In the genomic region with DNA sequence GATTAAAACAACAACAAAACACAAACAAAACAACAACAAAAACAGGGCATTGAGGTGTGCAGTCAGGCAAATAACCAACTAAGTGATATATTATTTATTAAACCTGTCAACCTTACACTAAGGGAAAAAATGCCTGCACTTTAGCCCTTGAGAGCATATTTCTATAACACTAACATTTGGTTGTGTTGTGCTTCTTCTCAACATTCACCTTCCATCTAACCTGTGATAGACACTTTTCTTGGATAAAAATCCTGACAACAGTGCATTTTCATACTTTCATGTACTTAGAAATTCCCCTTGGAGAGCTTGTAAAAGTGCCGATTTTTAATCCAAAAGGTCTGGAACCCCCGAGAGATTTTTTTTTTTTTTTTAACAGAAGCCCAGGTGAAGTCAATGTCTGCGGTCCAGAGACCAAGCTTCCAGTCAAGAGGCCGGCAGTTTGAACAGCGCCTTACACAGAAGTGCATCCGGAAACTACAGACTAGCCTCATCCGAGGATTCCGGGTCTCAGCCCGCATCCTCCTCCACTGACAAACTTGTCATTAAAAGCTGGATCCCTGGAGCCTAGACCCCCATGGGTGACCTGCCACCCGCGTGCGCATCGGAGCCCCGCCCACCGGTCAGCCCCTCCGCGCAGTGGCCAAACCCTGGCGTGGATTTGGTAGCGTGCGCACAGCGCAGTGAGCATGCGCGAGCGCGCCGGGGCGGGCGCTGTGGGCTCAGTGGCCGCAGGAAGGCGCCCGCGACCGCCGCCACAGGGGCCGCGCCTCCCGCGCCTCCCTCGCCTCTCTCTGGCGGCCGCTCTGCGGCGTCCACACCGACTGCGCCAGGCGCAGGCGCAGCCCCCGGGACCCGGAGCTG, we compare ENCODE assay signal across 8 mouse cellular contexts. TPM values are rescaled to one million over a fixed set of nuclear protein-coding genes. Genes with fewer than 3 reads are reported as not detected.
A peak's percentile ranks its signal among the peaks of the same experiment; 100 is the strongest.
DNase-seq lines count a peak whose midpoint lies in the region; ATAC-seq and TF ChIP-seq lines count a peak whose summit lies in the region.

A gene (plus strand): TSS at position 643 of the 861 bp plus-strand sequence.

- peak; percentile 81 for ATAC-seq in erythroblast, adult 5-6 weeks (replicated peaks; ENCODE audit: low FRiP score, poor library complexity, severe bottlenecking)
- ATAC-seq in kidney, embryonic 14.5 days (ENCODE audit: low FRiP score, low TSS enrichment) = peak; percentile 95
- ATAC-seq in limb, embryonic 15.5 days (ENCODE audit: insufficient number of reproducible peaks, low FRiP score, low TSS enrichment, low read depth) = peak; percentile 88
- ATAC-seq in midbrain, postnatal 0 days (ENCODE audit: low FRiP score) = peak; percentile 94

- H3K9me3 ChIP-seq in heart, embryonic 10.5 days = no peaks in the 10 kb centered on the region
- no peaks in the 10 kb centered on the region for H3K9me3 ChIP-seq in kidney, embryonic 14.5 days (ENCODE audit: control insufficient read depth, low read length)
- H3K9me3 ChIP-seq in limb, embryonic 15.5 days = no peaks in the 10 kb centered on the region
- H3K9me3 ChIP-seq in midbrain, postnatal 0 days (ENCODE audit: low read length) = no peaks in the 10 kb centered on the region

- H3K4me3 ChIP-seq in heart, embryonic 10.5 days = peak within 1 kb of the TSS; percentile 93
- H3K4me3 ChIP-seq in kidney, embryonic 14.5 days (ENCODE audit: low read length) = peak within 1 kb of the TSS; percentile 77
- peak within 1 kb of the TSS; percentile 95 for H3K4me3 ChIP-seq in limb, embryonic 15.5 days
- H3K4me3 ChIP-seq in midbrain, postnatal 0 days (ENCODE audit: low read depth, low read length) = peak within 1 kb of the TSS; percentile 83

- TF ChIP-seq POLR2A in brain, embryonic 14.5 days (IDR thresholded peaks at IDR 0.05; ENCODE audit: borderline replicate concordance, extremely low read depth, insufficient read depth, insufficient read length, poor library complexity, severe bottlenecking) = peak; percentile 85

- H3K9ac ChIP-seq in kidney, embryonic 14.5 days (ENCODE audit: low read depth, low read length) = peak within 1 kb of the TSS; percentile 84
- H3K9ac ChIP-seq in limb, embryonic 15.5 days = peak within 1 kb of the TSS; percentile 89
- peak within 1 kb of the TSS; percentile 78 for H3K9ac ChIP-seq in midbrain, postnatal 0 days (replicated peaks; ENCODE audit: low read length, poor library complexity, severe bottlenecking)

- WGBS in heart, embryonic 10.5 days = under 1% methylated on average over 44 of the region's 49 CpGs
- under 1% methylated on average over 45 of the region's 49 CpGs for WGBS in kidney, embryonic 14.5 days
- WGBS in limb, embryonic 15.5 days = under 1% methylated on average over 49 of the region's 49 CpGs
- 0% methylated on average over 27 of the region's 49 CpGs for WGBS in midbrain, postnatal 0 days

- TF ChIP-seq CTCF in brain, embryonic 14.5 days (IDR thresholded peaks at IDR 0.05; ENCODE audit: borderline replicate concordance, extremely low read depth, insufficient read depth, insufficient read length) = peak; percentile 14; the same call in 1 of the 2 replicates
- TF ChIP-seq CTCF in midbrain, postnatal 0 days (IDR thresholded peaks at IDR 0.05) = no peak; the same call in none of the 2 replicates

- H3K36me3 ChIP-seq in heart, embryonic 10.5 days = no peaks in the 10 kb centered on the region
- no peaks in the 10 kb centered on the region for H3K36me3 ChIP-seq in kidney, embryonic 14.5 days (ENCODE audit: control insufficient read depth, insufficient read depth, low read length)
- no peaks in the 10 kb centered on the region for H3K36me3 ChIP-seq in limb, embryonic 15.5 days
- no peaks in the 10 kb centered on the region for H3K36me3 ChIP-seq in midbrain, postnatal 0 days (ENCODE audit: insufficient read depth, low read length)

- H3K27me3 ChIP-seq in heart, embryonic 10.5 days (ENCODE audit: insufficient read depth, poor library complexity, severe bottlenecking) = no peaks in the 10 kb centered on the region
- H3K27me3 ChIP-seq in kidney, embryonic 14.5 days (ENCODE audit: control insufficient read depth, insufficient read depth, low read length) = no peaks in the 10 kb centered on the region
- H3K27me3 ChIP-seq in limb, embryonic 15.5 days = no peaks in the 10 kb centered on the region
- H3K27me3 ChIP-seq in midbrain, postnatal 0 days (ENCODE audit: insufficient read depth, low read length) = no peaks in the 10 kb centered on the region

- peak within 1 kb of the TSS; percentile 62 for H3K4me2 ChIP-seq in kidney, embryonic 14.5 days (replicated peaks; ENCODE audit: low read depth, low read length)
- peak within 1 kb of the TSS; percentile 76 for H3K4me2 ChIP-seq in limb, embryonic 15.5 days
- H3K4me2 ChIP-seq in midbrain, postnatal 0 days (ENCODE audit: low read depth, low read length, poor library complexity, severe bottlenecking) = peak within 1 kb of the TSS; percentile 81

- peak; percentile 80 for DNase-seq in CD4-positive helper T cell, adult 2 months (ENCODE audit: low read depth, low spot score)
- DNase-seq in brain, embryonic 14.5 days (ENCODE audit: low read depth) = peak; percentile 96
- DNase-seq in heart, embryonic 10.5 days (ENCODE audit: low spot score) = peak; percentile 95
- peak; percentile 95 for DNase-seq in midbrain, postnatal 0 days (ENCODE audit: low spot score)
- DNase-seq in spleen, postnatal 14 days (ENCODE audit: low spot score in 2 of 2) = peak; percentile 67 to 79

- peaks cover 34% of the 10 kb centered on the region; the same call in 1 of the 2 replicates for H3K4me1 ChIP-seq in heart, embryonic 10.5 days
- H3K4me1 ChIP-seq in kidney, embryonic 14.5 days (ENCODE audit: control insufficient read depth, insufficient read depth, low read length) = peaks cover 15% of the 10 kb centered on the region; the same call in 1 of the 2 replicates
- H3K4me1 ChIP-seq in limb, embryonic 15.5 days = peaks cover 32% of the 10 kb centered on the region
- H3K4me1 ChIP-seq in midbrain, postnatal 0 days (ENCODE audit: insufficient read depth, low read length) = no peaks in the 10 kb centered on the region

- H3K27ac ChIP-seq in heart, embryonic 10.5 days = peak within 1 kb of the TSS; percentile 93
- peak within 1 kb of the TSS; percentile 42; the same call in 1 of the 2 replicates for H3K27ac ChIP-seq in kidney, embryonic 14.5 days (ENCODE audit: low read depth, low read length)
- H3K27ac ChIP-seq in limb, embryonic 15.5 days = peak within 1 kb of the TSS; percentile 55
- peak within 1 kb of the TSS; percentile 34 for H3K27ac ChIP-seq in midbrain, postnatal 0 days (ENCODE audit: low read depth, low read length)

RNA-seq across cellular contexts. Expression of the gene that starts here (rescaled TPM):
- 15.9 and 16.5 TPM in 2 replicates for polyA plus RNA-seq in brain, embryonic 14.5 days (2012; rRNA removed)
- total RNA-seq in erythroblast, adult 5-6 weeks (2015; ENCODE audit: low replicate concordance) = 0.19 and 1.5 TPM in 2 replicates
- 0.26 and 0.70 TPM in 2 replicates for total RNA-seq in erythroblast, adult 5-6 weeks (2017; ENCODE audit: low replicate concordance)
- 10.3 and 11.9 TPM in 2 replicates for polyA plus RNA-seq in heart, embryonic 10.5 days (2016; fragmentation: Nextera tagmentation; extraction: Ambion mirVana)
- polyA plus RNA-seq in kidney, embryonic 14.5 days (2014; fragmentation: Nextera tagmentation; extraction: Ambion mirVana) = 7.8 and 14.6 TPM in 2 replicates
- 5.8 and 7.6 TPM in 2 replicates for polyA plus RNA-seq in limb, embryonic 15.5 days (2015; fragmentation: Nextera tagmentation; extraction: Ambion mirVana)
- 14.9 and 17.0 TPM in 2 replicates for total RNA-seq in midbrain, postnatal 0 days (2014; rRNA removed)
- polyA plus RNA-seq in midbrain, postnatal 0 days (2015; fragmentation: Nextera tagmentation; extraction: Ambion mirVana) = 4.8 and 5.2 TPM in 2 replicates

Comparison
In these comparisons a context has a peak if more than half of its experiments do, and no peak if none do; other contexts are left out.
1. Peak in every context shown above with its lines: DNase-seq, ATAC-seq, H3K4me3 ChIP-seq and H3K27ac ChIP-seq.
2. H3K27ac ChIP-seq: peak in every context shown above with its lines; median percentile 93 in heart, embryonic 10.5 days; 55 in limb, embryonic 15.5 days; 42 in kidney, embryonic 14.5 days; 34 in midbrain, postnatal 0 days.